Mouse (Mus musculus) cerebellum, postnatal 10 days (tissue): ENCODE results near the gene Slc11a2.
A peak's percentile ranks its signal among the peaks of the same experiment; 100 is the strongest.
"Not testable (repeated sequence)": the region's sequence is repeated elsewhere in the genome, so short reads cannot be mapped to it uniquely, and the experiment has no call there.

ENCODE experiments used
- DNase-seq, 2 experiments: peaks; one replicate each; pipeline ENCODE4 v3.0.0; 2021; ENCODE audit warnings: mixed read lengths in 2 of 2

The Slc11a2 gene

GRCm38 (mm10) chr15:100401811-100402210, 23.1 kb downstream of the Slc11a2 start:
- no peak for DNase-seq

GRCm38 (mm10) chr15:100400592-100401250, 24.2 kb downstream of the Slc11a2 start:
- no peak for DNase-seq

- DNase-seq: no peak
These were observed 29.3 kb downstream of the Slc11a2 start for GRCm38 (mm10) chr15:100395561-100395960.

- DNase-seq: no peak
These were observed 31.9 kb downstream of the Slc11a2 start for GRCm38 (mm10) chr15:100393016-100393415.

- no peak for DNase-seq
These were observed 33.3 kb downstream of the Slc11a2 start for GRCm38 (mm10) chr15:100391599-100391998.

GRCm38 (mm10) chr15:100391066-100391465, 33.8 kb downstream of the Slc11a2 start:
- DNase-seq: no peak

- no peak for DNase-seq
These were observed 36.0 kb downstream of the Slc11a2 start for GRCm38 (mm10) chr15:100388886-100389285.

- DNase-seq: peak in 1 of 2 experiments; percentile 17
These were observed 36.5 kb downstream of the Slc11a2 start for GRCm38 (mm10) chr15:100388224-100388835.

GRCm38 (mm10) chr15:100387544-100388223, 37.2 kb downstream of the Slc11a2 start:
- no peak for DNase-seq

GRCm38 (mm10) chr15:100385705-100386104, 39.2 kb downstream of the Slc11a2 start:
- no peak for DNase-seq

GRCm38 (mm10) chr15:100380104-100380503, 44.8 kb downstream of the Slc11a2 start:
- DNase-seq: peak; percentile 24 to 31

GRCm38 (mm10) chr15:100379658-100380057, 45.2 kb downstream of the Slc11a2 start:
- no peak for DNase-seq

GRCm38 (mm10) chr15:100377847-100378505, 46.9 kb downstream of the Slc11a2 start:
- peak; percentile 73 to 82 for DNase-seq

- DNase-seq: peak; percentile 85 to 91
These were observed 49.8 kb downstream of the Slc11a2 start for GRCm38 (mm10) chr15:100375066-100375465.

- DNase-seq: no peak
These were observed 57.8 kb downstream of the Slc11a2 start for GRCm38 (mm10) chr15:100367119-100367518.

- DNase-seq: not testable (repeated sequence)
These were observed 58.9 kb downstream of the Slc11a2 start for GRCm38 (mm10) chr15:100365967-100366366.

GRCm38 (mm10) chr15:100364242-100364641, 60.6 kb downstream of the Slc11a2 start, which contains the start of gene Higd1c:
TSS of gene Higd1c (plus strand) at chr15:100364542.
- no peak for DNase-seq

- DNase-seq: no peak
These were observed 69.0 kb downstream of the Slc11a2 start for GRCm38 (mm10) chr15:100355876-100356275.

GRCm38 (mm10) chr15:100353399-100353798, 71.5 kb downstream of the Slc11a2 start:
- not testable (repeated sequence) for DNase-seq

- DNase-seq: no peak
These were observed 72.1 kb downstream of the Slc11a2 start, which contains the start of the genes Methig1 and Mettl7a2 for GRCm38 (mm10) chr15:100352711-100353250. TSS of gene Methig1 (plus strand) at chr15:100353149. TSS of gene Mettl7a2 (plus strand) at chr15:100353200.

- peak; percentile 29 to 46 for DNase-seq
These were observed 73.3 kb downstream of the Slc11a2 start for GRCm38 (mm10) chr15:100351501-100352060.

GRCm38 (mm10) chr15:100349496-100349895, 75.4 kb downstream of the Slc11a2 start:
- DNase-seq: no peak
